Mouse (Mus musculus) heart, embryonic 14.5 days (tissue): ENCODE data around the gene 5730522E02Rik. TPM values are rescaled to one million over a fixed set of nuclear protein-coding genes. Genes with fewer than 3 reads are reported as not detected.

Experiments
- ATAC-seq: fragments of 200-750 bp; cut with Nextera tagmentation; 2 replicates; pipeline ENCODE4 v1.8.0; 2017; ENCODE audit warnings: low read depth, moderate TSS enrichment; ENCODE audit not compliant: insufficient number of reproducible peaks, insufficient read depth, low FRiP score
- H3K27ac ChIP-seq, 2 experiments: fragments of 200-500 bp in 1 of 2; fragments of 300-500 bp in 1 of 2; sonication (generic) in 1 of 2; replicated peaks in 1 of 2; 2 replicates each; pipeline ENCODE4 v1.5.1; 2012 to 2014; ENCODE audit warnings: low read depth in 2 of 2, low read length in 2 of 2, control low read depth in 1 of 2, mild to moderate bottlenecking in 1 of 2, mixed read lengths in 1 of 2; ENCODE audit not compliant: control insufficient read depth in 1 of 2, insufficient read depth in 1 of 2
- H3K27me3 ChIP-seq: fragments of 300-500 bp; sonication (generic); 2 replicates; pipeline ENCODE4 v1.6.1; 2014; ENCODE audit warnings: mild to moderate bottlenecking, low read length, control low read depth; ENCODE audit not compliant: control insufficient read depth, insufficient read depth
- H3K36me3 ChIP-seq: fragments of 300-500 bp; sonication (generic); 2 replicates; pipeline ENCODE4 v1.6.1; 2014; ENCODE audit warnings: mild to moderate bottlenecking, control low read depth, low read length, mixed read lengths; ENCODE audit not compliant: control insufficient read depth, insufficient read depth
- H3K4me1 ChIP-seq, 2 experiments: fragments of 200-500 bp in 1 of 2; fragments of 300-500 bp in 1 of 2; sonication (generic) in 1 of 2; 2 replicates each; pipeline ENCODE4 v1.6.1; 2012 to 2014; ENCODE audit warnings: low read length in 2 of 2, control low read depth in 1 of 2, mixed read lengths in 1 of 2; ENCODE audit not compliant: control insufficient read depth in 2 of 2, insufficient read depth in 2 of 2
- H3K4me2 ChIP-seq: fragments of 300-500 bp; sonication (generic); 2 replicates; pipeline ENCODE4 v1.6.1; 2014; ENCODE audit warnings: mild to moderate bottlenecking, low read length
- H3K4me3 ChIP-seq, 2 experiments: fragments of 200-500 bp in 1 of 2; fragments of 300-500 bp in 1 of 2; sonication (generic) in 1 of 2; 2 replicates each; pipeline ENCODE4 v1.5.1; 2012 to 2014; ENCODE audit warnings: low read length in 2 of 2, mild to moderate bottlenecking in 2 of 2, control low read depth in 1 of 2, low read depth in 1 of 2, moderate library complexity in 1 of 2; ENCODE audit not compliant: control insufficient read depth in 1 of 2, insufficient read depth in 1 of 2
- H3K9ac ChIP-seq: fragments of 300-500 bp; sonication (generic); 2 replicates; pipeline ENCODE4 v1.6.1; 2014; ENCODE audit warnings: mild to moderate bottlenecking, low read length
- H3K9me3 ChIP-seq: fragments of 300-500 bp; sonication (generic); 2 replicates; pipeline ENCODE4 v1.6.1; 2016; ENCODE audit warnings: low read length, control low read depth; ENCODE audit not compliant: control insufficient read depth
- WGBS: fragments of 180-500 bp; shearing (Covaris S2); extraction: QIAGEN DNeasy Blood & Tissue Kit; methylation state at CpG from one replicate; pipeline ENCODE4 v1.1.7; 2014; 5-methylcytosine and 5-hydroxymethylcytosine counted together
- microRNA-seq: library from miRNA; unstranded; fragments of <30 nt; microRNA quantifications from one replicate; pipeline ENCODE4, GENCODE M21; 2016
- polyA plus RNA-seq: library from polyadenylated mRNA; unstranded; fragments of >200 nt; fragmentation: Nextera tagmentation; extraction: Ambion mirVana; gene quantifications from 2 replicates; pipeline ENCODE4 v1.2.1, GENCODE M21; 2014

Gene 5730522E02Rik
- polyA plus RNA-seq, 1 experiment from 2014 or later = 0.77 TPM

- no peak for ATAC-seq
- 50% methylated on average over 1 of the region's 1 CpGs for WGBS
- H3K4me2 ChIP-seq = no peak overlapping the region
- peaks cover 0 to 4% of the 10 kb centered on the region in 2 experiments; a peak in 3 of 4 replicates for H3K4me1 ChIP-seq
- H3K36me3 ChIP-seq = no peaks in the 10 kb centered on the region
- no peak overlapping the region for H3K4me3 ChIP-seq
- no peaks in the 10 kb centered on the region for H3K9me3 ChIP-seq
- H3K27me3 ChIP-seq = no peaks in the 10 kb centered on the region
- H3K27ac ChIP-seq = no peak overlapping the region
- H3K9ac ChIP-seq = no peak overlapping the region
Observed at GRCm38 (mm10) chr11:25589509-25589908, 621.1 kb downstream of the 5730522E02Rik start.

GRCm38 (mm10) chr11:25574129-25574465 lies 636.5 kb downstream of the 5730522E02Rik start:
- ATAC-seq = no peak
- Histone ChIP-seq H3K27me3 (no peaks in the 10 kb centered on the region), H3K9ac (no peak overlapping the region), H3K4me1 (no peaks in the 10 kb centered on the region), H3K36me3 (no peaks in the 10 kb centered on the region), H3K4me3 (no peak overlapping the region), H3K27ac (no peak overlapping the region), H3K9me3 (no peaks in the 10 kb centered on the region), H3K4me2 (no peak overlapping the region)
- 96% methylated on average over 9 of the region's 9 CpGs for WGBS

- WGBS = 67% methylated on average over 7 of the region's 7 CpGs
- H3K4me1 ChIP-seq = no peaks in the 10 kb centered on the region
- no peak for ATAC-seq
- H3K4me3 ChIP-seq = no peak overlapping the region
- no peaks in the 10 kb centered on the region for H3K9me3 ChIP-seq
- no peak overlapping the region for H3K27ac ChIP-seq
- H3K36me3 ChIP-seq = no peaks in the 10 kb centered on the region
- H3K27me3 ChIP-seq = no peaks in the 10 kb centered on the region
- H3K4me2 ChIP-seq = no peak overlapping the region
- no peak overlapping the region for H3K9ac ChIP-seq
Observed at GRCm38 (mm10) chr11:25573408-25574128, 637.0 kb downstream of the 5730522E02Rik start.

- Histone ChIP-seq H3K36me3 (no peaks in the 10 kb centered on the region), H3K9ac (no peak overlapping the region), H3K9me3 (no peaks in the 10 kb centered on the region), H3K27me3 (no peaks in the 10 kb centered on the region), H3K4me2 (no peak overlapping the region), H3K4me3 (no peak overlapping the region), H3K4me1 (no peaks in the 10 kb centered on the region), H3K27ac (no peak overlapping the region)
- no peak for ATAC-seq
- 64% methylated on average over 2 of the region's 2 CpGs for WGBS
Observed at GRCm38 (mm10) chr11:25571396-25571795, 639.2 kb downstream of the 5730522E02Rik start.

Small RNA genes within 50 kb of the gene (microRNA-seq; reads per million reads assigned to microRNA genes)
- gene Mir6372 = not detected

Other genes starting within 250 kb of the 5730522E02Rik start
- 21.7 and 23.8 TPM in 2 replicates for gene Fancl, start 175.4 kb upstream of the 5730522E02Rik start, polyA plus RNA-seq